Mouse (Mus musculus) frontal cortex, postnatal 36 days (tissue): ENCODE results near the gene Tas1r2.
A peak's percentile ranks its signal among the peaks of the same experiment; 100 is the strongest.

Experiments used
- DNase-seq, 2 experiments: peaks; one replicate each; pipeline ENCODE4 v3.0.0; 2022; ENCODE audit warnings: low spot score in 2 of 2

The Tas1r2 gene

GRCm38 (mm10) chr4:139638356-139638755 lies 15.0 kb upstream of the Tas1r2 start:
- no peak for DNase-seq

- no peak for DNase-seq
Measured at GRCm38 (mm10) chr4:139639801-139640200, 13.5 kb upstream of the Tas1r2 start.

- no peak for DNase-seq
Measured at GRCm38 (mm10) chr4:139640333-139640732, 13.0 kb upstream of the Tas1r2 start.

GRCm38 (mm10) chr4:139640775-139641174 lies 12.6 kb upstream of the Tas1r2 start:
- DNase-seq: no peak

GRCm38 (mm10) chr4:139641829-139642425 lies 11.4 kb upstream of the Tas1r2 start:
- DNase-seq: no peak

GRCm38 (mm10) chr4:139643972-139644371 lies 9.4 kb upstream of the Tas1r2 start:
- DNase-seq: peak; percentile 81 to 82

- DNase-seq: no peak
Measured at GRCm38 (mm10) chr4:139646916-139647315, 6.4 kb upstream of the Tas1r2 start.

GRCm38 (mm10) chr4:139650086-139650743 lies 3.1 kb upstream of the Tas1r2 start:
- no peak for DNase-seq

GRCm38 (mm10) chr4:139650907-139651306 lies 2.4 kb upstream of the Tas1r2 start:
- DNase-seq: no peak

- no peak for DNase-seq
Measured at GRCm38 (mm10) chr4:139661897-139662296, 8.6 kb downstream of the Tas1r2 start.

- no peak for DNase-seq
Measured at GRCm38 (mm10) chr4:139667632-139668031, 14.3 kb downstream of the Tas1r2 start.

- peak; percentile 54 to 55 for DNase-seq
Measured at GRCm38 (mm10) chr4:139669847-139670246, 16.5 kb downstream of the Tas1r2 start.

GRCm38 (mm10) chr4:139675696-139676095 lies 22.4 kb downstream of the Tas1r2 start:
- no peak for DNase-seq

- DNase-seq: no peak
Measured at GRCm38 (mm10) chr4:139683728-139684638, 30.6 kb downstream of the Tas1r2 start.

GRCm38 (mm10) chr4:139684639-139685017 lies 31.3 kb downstream of the Tas1r2 start:
- DNase-seq: peak; percentile 66 to 76

GRCm38 (mm10) chr4:139688058-139688457 lies 34.7 kb downstream of the Tas1r2 start:
- DNase-seq: no peak

GRCm38 (mm10) chr4:139689627-139690269 lies 36.4 kb downstream of the Tas1r2 start:
- no peak for DNase-seq

GRCm38 (mm10) chr4:139693315-139693714 lies 40.0 kb downstream of the Tas1r2 start:
- no peak for DNase-seq

GRCm38 (mm10) chr4:139697755-139698154 lies 44.4 kb downstream of the Tas1r2 start:
- DNase-seq: no peak

- DNase-seq: no peak
Measured at GRCm38 (mm10) chr4:139698602-139699001, 45.3 kb downstream of the Tas1r2 start.

- no peak for DNase-seq
Measured at GRCm38 (mm10) chr4:139702914-139703313, 49.6 kb downstream of the Tas1r2 start.

- DNase-seq: no peak
Measured at GRCm38 (mm10) chr4:139703468-139703867, 50.1 kb downstream of the Tas1r2 start.
